Mouse (Mus musculus): ENCODE results near the gene Usf3.

DNA sequence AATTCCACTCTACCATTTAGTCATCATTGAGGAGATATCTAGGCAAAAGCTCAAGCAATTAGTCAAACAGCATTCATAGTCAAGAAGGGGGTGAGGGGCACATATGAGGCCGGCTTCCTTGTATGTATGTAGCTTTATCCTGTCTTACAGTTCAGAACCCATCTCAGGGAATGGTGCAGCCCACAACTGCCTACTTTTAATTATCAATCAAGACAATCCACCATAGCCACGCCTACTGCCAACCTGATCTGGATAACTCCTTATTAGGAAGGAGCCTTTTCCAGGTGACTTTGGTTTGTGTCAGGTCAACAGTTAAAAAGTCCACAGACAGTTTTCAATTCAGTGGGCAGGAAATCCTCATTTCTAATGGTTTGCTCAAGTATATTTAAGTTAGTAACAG lies 47.6 kb upstream of the Usf3 start:
- TF ChIP-seq CTCF (IDR thresholded peaks at IDR 0.05) = no peak
- no peak for TF ChIP-seq EP300 (IDR thresholded peaks at IDR 0.05; ENCODE audit: insufficient read depth, low read depth, low read length)
- no peak for TF ChIP-seq POLR2A (IDR thresholded peaks at IDR 0.05; ENCODE audit: insufficient read depth, low read depth, low read length)

Measured in heart, adult 2 months (tissue).